Comparison of ENCODE assay signal across 9 mouse cellular contexts in the genomic region with DNA sequence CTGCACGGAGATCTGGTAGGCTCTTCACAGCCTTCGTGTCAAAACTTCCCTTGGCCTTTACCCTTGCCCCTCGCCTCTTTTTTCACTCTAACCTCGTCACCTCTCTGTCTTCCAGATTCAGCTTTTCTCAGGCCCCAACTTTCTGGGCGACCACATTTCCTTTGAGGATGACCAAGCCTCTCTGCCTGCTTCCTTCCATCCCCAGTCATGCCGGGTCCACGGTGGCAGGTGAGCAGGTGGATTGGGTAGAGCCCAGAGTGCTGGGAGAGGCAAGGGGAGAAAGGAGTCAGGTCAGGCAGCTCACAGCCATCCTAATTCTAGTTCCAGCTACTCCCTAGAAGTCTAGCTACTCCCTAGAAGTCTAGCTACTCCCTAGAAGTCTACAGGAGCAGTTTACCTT. TPM values are rescaled to one million over a fixed set of nuclear protein-coding genes. Genes with fewer than 3 reads are reported as not detected.
DNase-seq lines count a peak whose midpoint lies in the region; ATAC-seq and TF ChIP-seq lines count a peak whose summit lies in the region.
"Had no signal": no experiment of that assay in that cellular context is flagged by ENCODE, and none has a peak within 500 bp of the region (broad histone marks: within the 10 kb centered on the region; RNA-seq: fewer than 3 reads in every experiment).

No protein-coding gene starts in this region.

- intact Hi-C loops in heart, postnatal 25 days (cut with DNase I) = no loop called here

- no peak for ATAC-seq in heart, embryonic 11.5 days (replicated peaks; ENCODE audit: insufficient number of reproducible peaks, low FRiP score, low TSS enrichment)
- ATAC-seq in limb, embryonic 15.5 days (ENCODE audit: insufficient number of reproducible peaks, low FRiP score, low TSS enrichment, low read depth) = no peak
- ATAC-seq in stomach, postnatal 0 days (ENCODE audit: low FRiP score, low TSS enrichment) = no peak

- H3K36me3 ChIP-seq in heart, embryonic 11.5 days (ENCODE audit: control insufficient read depth, insufficient read depth, low read length) = no peaks in the 10 kb centered on the region
- no peaks in the 10 kb centered on the region for H3K36me3 ChIP-seq in thymus, adult 2 months (ENCODE audit: control insufficient read depth, insufficient read depth, low read length)
- no peaks in the 10 kb centered on the region for H3K36me3 ChIP-seq in limb, embryonic 15.5 days
- no peaks in the 10 kb centered on the region for H3K36me3 ChIP-seq in stomach, postnatal 0 days (ENCODE audit: control insufficient read depth, insufficient read depth, low read length)

- H3K4me1 ChIP-seq in heart, embryonic 11.5 days (ENCODE audit: control insufficient read depth, insufficient read depth, low read length) = peaks cover 12% of the 10 kb centered on the region
- H3K4me1 ChIP-seq in thymus, adult 2 months (replicated peaks; ENCODE audit: control insufficient read depth, insufficient read depth, low read length) = peaks cover 19% of the 10 kb centered on the region
- H3K4me1 ChIP-seq in limb, embryonic 15.5 days = peaks cover 15% of the 10 kb centered on the region
- H3K4me1 ChIP-seq in stomach, postnatal 0 days (replicated peaks; ENCODE audit: control insufficient read depth, insufficient read depth) = no peaks in the 10 kb centered on the region

- H3K27me3 ChIP-seq in heart, embryonic 11.5 days (ENCODE audit: control insufficient read depth, insufficient read depth, low read length) = peaks cover 10% of the 10 kb centered on the region; the same call in 1 of the 2 replicates
- no peaks in the 10 kb centered on the region for H3K27me3 ChIP-seq in thymus, adult 2 months (ENCODE audit: control insufficient read depth, insufficient read depth, low read length)
- H3K27me3 ChIP-seq in limb, embryonic 15.5 days = peaks cover 22% of the 10 kb centered on the region
- no peaks in the 10 kb centered on the region for H3K27me3 ChIP-seq in stomach, postnatal 0 days (ENCODE audit: control insufficient read depth, insufficient read depth, low read length)

- TF ChIP-seq CTCF in thymus, adult 2 months (IDR thresholded peaks at IDR 0.05; ENCODE audit: borderline replicate concordance, control insufficient read depth, extremely low read depth, insufficient read depth, low read length, poor library complexity) = no peak
- TF ChIP-seq CTCF in stomach, postnatal 0 days (IDR thresholded peaks at IDR 0.05; ENCODE audit: low read depth) = no peak

- no peak for TF ChIP-seq EP300 in stomach, postnatal 0 days (optimal IDR thresholded peaks at IDR 0.05)

- H3K27ac ChIP-seq in heart, embryonic 11.5 days (ENCODE audit: low read depth, low read length) = no peak overlapping the region
- H3K27ac ChIP-seq in thymus, adult 2 months (ENCODE audit: control insufficient read depth, insufficient read depth, low read length) = no peak overlapping the region
- no peak overlapping the region for H3K27ac ChIP-seq in limb, embryonic 15.5 days
- H3K27ac ChIP-seq in stomach, postnatal 0 days (replicated peaks) = no peak overlapping the region

- peak overlapping the region; percentile 34 for H3K4me3 ChIP-seq in heart, embryonic 11.5 days (ENCODE audit: low read depth, low read length)
- peak overlapping the region; percentile 23 for H3K4me3 ChIP-seq in thymus, adult 2 months (ENCODE audit: control insufficient read depth, insufficient read depth, low read length)
- peak overlapping the region; percentile 45 for H3K4me3 ChIP-seq in limb, embryonic 15.5 days
- H3K4me3 ChIP-seq in stomach, postnatal 0 days (ENCODE audit: low read depth, low read length) = 0 out of 2 replicates have a peak overlapping the region, but pooled peaks have one; percentile 20

- no peak for DNase-seq in heart, postnatal 25 days (ENCODE audit: low spot score)
- no peak for DNase-seq in thymus, adult 2 months
- DNase-seq in thymus, postnatal 14 days = no peak
- no peak for DNase-seq in stomach, postnatal 0 days (ENCODE audit: low spot score)
- DNase-seq in layer of hippocampus, adult 9-10 months (ENCODE audit: low spot score) = no peak
- DNase-seq in cerebellum, adult 18-20 months = no peak

- WGBS in heart, embryonic 11.5 days (ENCODE audit: insufficient replicate concordance) = 19% methylated on average over 7 of the region's 7 CpGs
- 7% methylated on average over 7 of the region's 7 CpGs for whole genome bisulfite sequencing in thymus, adult 2 months
- WGBS in limb, embryonic 15.5 days = 14% methylated on average over 7 of the region's 7 CpGs
- WGBS in stomach, postnatal 0 days = 8% methylated on average over 7 of the region's 7 CpGs

- no peak overlapping the region for H3K9ac ChIP-seq in heart, embryonic 11.5 days (ENCODE audit: low read depth, low read length)
- H3K9ac ChIP-seq in limb, embryonic 15.5 days = no peak overlapping the region
- no peak overlapping the region; the same call in 1 of the 2 replicates for H3K9ac ChIP-seq in stomach, postnatal 0 days (ENCODE audit: low read length)

- H3K4me2 ChIP-seq in heart, embryonic 11.5 days = peak overlapping the region; percentile 70
- H3K4me2 ChIP-seq in limb, embryonic 15.5 days = peak overlapping the region; percentile 86
- peak overlapping the region; percentile 55 for H3K4me2 ChIP-seq in stomach, postnatal 0 days (replicated peaks; ENCODE audit: low read depth)

- no peak for TF ChIP-seq POLR2A in thymus, adult 2 months (IDR thresholded peaks at IDR 0.05; ENCODE audit: control insufficient read depth, extremely low read depth, insufficient read depth, low read length, poor library complexity)

- no peaks in the 10 kb centered on the region for H3K9me3 ChIP-seq in heart, embryonic 11.5 days (replicated peaks; ENCODE audit: control insufficient read depth, low read length)
- no peaks in the 10 kb centered on the region for H3K9me3 ChIP-seq in limb, embryonic 15.5 days
- H3K9me3 ChIP-seq in stomach, postnatal 0 days (ENCODE audit: control insufficient read depth, low read length) = no peaks in the 10 kb centered on the region

RNA-seq across cellular contexts. Expression of a gene that starts 12.4 kb away (rescaled TPM):
- 3.9 and 6.2 TPM in 2 replicates for polyA plus RNA-seq in heart, embryonic 11.5 days (2014; fragmentation: Nextera tagmentation; extraction: Ambion mirVana)
- 1 to 10 TPM; 3.6 to 4.5 TPM for total RNA-seq in heart, postnatal 25 days (2021)
- polyA plus RNA-seq in thymus, adult 2 months (2012; rRNA removed) = 355 and 480 TPM in 2 replicates
- 15.9 and 20.1 TPM in 2 replicates for polyA plus RNA-seq in limb, embryonic 15.5 days (2015; fragmentation: Nextera tagmentation; extraction: Ambion mirVana)
- 18.0 and 20.3 TPM in 2 replicates for polyA plus RNA-seq in stomach, postnatal 0 days (2015; fragmentation: Nextera tagmentation; extraction: Ambion mirVana)

RNA-seq across cellular contexts. Expression of a gene that starts 19.9 kb away (rescaled TPM):
- polyA plus RNA-seq in heart, embryonic 11.5 days (2014; fragmentation: Nextera tagmentation; extraction: Ambion mirVana) = 2.0 and 3.2 TPM in 2 replicates
- total RNA-seq in heart, postnatal 25 days (2021) = 1 to 10 TPM; 1.1 to 1.5 TPM
- 91.3 and 120 TPM in 2 replicates for polyA plus RNA-seq in thymus, adult 2 months (2012; rRNA removed)
- 10.7 and 13.3 TPM in 2 replicates for polyA plus RNA-seq in limb, embryonic 15.5 days (2015; fragmentation: Nextera tagmentation; extraction: Ambion mirVana)
- polyA plus RNA-seq in stomach, postnatal 0 days (2015; fragmentation: Nextera tagmentation; extraction: Ambion mirVana) = 1.3 TPM in 2 replicates

RNA-seq across cellular contexts. Expression of a gene that starts 21.8 kb away (rescaled TPM):
- 0.52 and 1.1 TPM in 2 replicates for polyA plus RNA-seq in heart, embryonic 11.5 days (2014; fragmentation: Nextera tagmentation; extraction: Ambion mirVana)
- total RNA-seq in heart, postnatal 25 days (2021) = not detected
- 4.4 and 5.7 TPM in 2 replicates for polyA plus RNA-seq in thymus, adult 2 months (2012; rRNA removed)
- 17.3 and 17.5 TPM in 2 replicates for polyA plus RNA-seq in limb, embryonic 15.5 days (2015; fragmentation: Nextera tagmentation; extraction: Ambion mirVana)
- polyA plus RNA-seq in stomach, postnatal 0 days (2015; fragmentation: Nextera tagmentation; extraction: Ambion mirVana) = 15.6 and 21.6 TPM in 2 replicates

RNA-seq across cellular contexts. Expression of a gene that starts 28.8 kb away (rescaled TPM):
- not detected in 2 replicates for polyA plus RNA-seq in heart, embryonic 11.5 days (2014; fragmentation: Nextera tagmentation; extraction: Ambion mirVana)
- not detected for total RNA-seq in heart, postnatal 25 days (2021)
- 4.9 and 5.3 TPM in 2 replicates for polyA plus RNA-seq in thymus, adult 2 months (2012; rRNA removed)
- not detected in 2 replicates for polyA plus RNA-seq in limb, embryonic 15.5 days (2015; fragmentation: Nextera tagmentation; extraction: Ambion mirVana)
- not detected in 2 replicates for polyA plus RNA-seq in stomach, postnatal 0 days (2015; fragmentation: Nextera tagmentation; extraction: Ambion mirVana)
- total RNA-seq: megakaryocyte progenitor cell, adult 5-6 weeks had no signal

RNA-seq across cellular contexts. Expression of a gene that starts 46.1 kb away (rescaled TPM):
- polyA plus RNA-seq in heart, embryonic 11.5 days (2014; fragmentation: Nextera tagmentation; extraction: Ambion mirVana) = 179 and 220 TPM in 2 replicates
- total RNA-seq in heart, postnatal 25 days (2021) = 10 to 100 TPM; 38.8 to 41.8 TPM
- 1,368 and 1,549 TPM in 2 replicates for polyA plus RNA-seq in thymus, adult 2 months (2012; rRNA removed)
- polyA plus RNA-seq in limb, embryonic 15.5 days (2015; fragmentation: Nextera tagmentation; extraction: Ambion mirVana) = 476 and 496 TPM in 2 replicates
- 522 and 533 TPM in 2 replicates for polyA plus RNA-seq in stomach, postnatal 0 days (2015; fragmentation: Nextera tagmentation; extraction: Ambion mirVana)

Comparison
In these comparisons a context has a peak if more than half of its experiments do, and no peak if none do; other contexts are left out.
1. RNA of a gene that starts 12.4 kb away (polyA plus RNA-seq): 355 to 480 TPM in thymus, adult 2 months; 18.0 to 20.3 TPM in stomach, postnatal 0 days, 15.9 to 20.1 TPM in limb, embryonic 15.5 days and 3.9 to 6.2 TPM in heart, embryonic 11.5 days; every median in the first group is over 10 times any median in the second.
2. Peak in every context shown above with its lines, with median percentiles within 50 percentile points of each other: H3K4me2 ChIP-seq and H3K4me3 ChIP-seq.